Mouse (Mus musculus) neural tube, embryonic 12.5 days (tissue): Measurements from ENCODE around the gene Bbox1. TPM values are rescaled to one million over a fixed set of nuclear protein-coding genes. Genes with fewer than 3 reads are reported as not detected.

Experiments used
- ATAC-seq: fragments of 200-750 bp; cut with Nextera tagmentation; 2 replicates; pipeline ENCODE4 v1.8.0; 2017; ENCODE audit warnings: low read depth, mild to moderate bottlenecking, moderate TSS enrichment, moderate library complexity; ENCODE audit not compliant: low FRiP score
- H3K27ac ChIP-seq: fragments of 300-500 bp; sonication (generic); 2 replicates; pipeline ENCODE4 v1.5.1; 2016
- H3K27me3 ChIP-seq: fragments of 300-500 bp; sonication (generic); replicated peaks from 2 replicates; pipeline ENCODE4 v1.6.1; 2016; ENCODE audit warnings: mild to moderate bottlenecking
- H3K36me3 ChIP-seq: fragments of 300-500 bp; sonication (generic); 2 replicates; pipeline ENCODE4 v1.6.1; 2016; ENCODE audit warnings: mild to moderate bottlenecking
- H3K4me1 ChIP-seq: fragments of 300-500 bp; sonication (generic); 2 replicates; pipeline ENCODE4 v1.6.1; 2016
- H3K4me2 ChIP-seq: fragments of 300-500 bp; sonication (generic); replicated peaks from 2 replicates; pipeline ENCODE4 v1.6.1; 2016; ENCODE audit warnings: mild to moderate bottlenecking
- H3K4me3 ChIP-seq: fragments of 300-500 bp; sonication (generic); 2 replicates; pipeline ENCODE4 v1.5.1; 2016
- H3K9ac ChIP-seq: fragments of 300-500 bp; sonication (generic); 2 replicates; pipeline ENCODE4 v1.6.1; 2016; ENCODE audit warnings: mild to moderate bottlenecking
- H3K9me3 ChIP-seq: fragments of 300-500 bp; sonication (generic); 2 replicates; pipeline ENCODE4 v1.6.1; 2016; ENCODE audit warnings: mild to moderate bottlenecking
- whole genome bisulfite sequencing: fragments of 180-500 bp; shearing (Covaris S2); methylation state at CpG from one replicate; pipeline ENCODE4 v1.1.7; 2016; 5-methylcytosine and 5-hydroxymethylcytosine counted together
- polyA plus RNA-seq: library from polyadenylated mRNA; unstranded; fragments of >200 nt; fragmentation: Nextera tagmentation; extraction: Ambion mirVana; gene quantifications from 2 replicates; pipeline ENCODE4 v1.2.1, GENCODE M21; 2016

Gene Bbox1
- polyA plus RNA-seq, 1 experiment from 2014 or later: not detected

GRCm38 (mm10) chr2:110314074-110314473 lies 286 bp downstream of the Bbox1 start:
- no peaks in the 10 kb centered on the region for H3K27me3 ChIP-seq
- H3K27ac ChIP-seq: no peak overlapping the region
- ATAC-seq: no peak
- no peaks in the 10 kb centered on the region for H3K36me3 ChIP-seq
- H3K9me3 ChIP-seq: no peaks in the 10 kb centered on the region
- no peak overlapping the region for H3K4me3 ChIP-seq
- no peak overlapping the region for H3K4me2 ChIP-seq
- H3K4me1 ChIP-seq: no peaks in the 10 kb centered on the region
- no peak overlapping the region for H3K9ac ChIP-seq
- 88% methylated on average over 5 of the region's 5 CpGs for WGBS

- H3K27ac ChIP-seq: no peak overlapping the region
- no peak for ATAC-seq
- H3K4me3 ChIP-seq: no peak overlapping the region
- no peaks in the 10 kb centered on the region for H3K27me3 ChIP-seq
- H3K36me3 ChIP-seq: no peaks in the 10 kb centered on the region
- no peak overlapping the region for H3K4me2 ChIP-seq
- 76% methylated on average over 2 of the region's 2 CpGs for WGBS
- H3K9me3 ChIP-seq: no peaks in the 10 kb centered on the region
- H3K4me1 ChIP-seq: no peaks in the 10 kb centered on the region
- H3K9ac ChIP-seq: no peak overlapping the region
These were observed 995 bp downstream of the Bbox1 start for GRCm38 (mm10) chr2:110313305-110313824.

GRCm38 (mm10) chr2:110305358-110306283 lies 8.7 kb downstream of the Bbox1 start:
- Histone ChIP-seq H3K36me3 (no peaks in the 10 kb centered on the region), H3K4me3 (no peak overlapping the region), H3K4me2 (no peak overlapping the region), H3K9me3 (no peaks in the 10 kb centered on the region), H3K27me3 (no peaks in the 10 kb centered on the region), H3K27ac (no peak overlapping the region), H3K4me1 (no peaks in the 10 kb centered on the region), H3K9ac (no peak overlapping the region)
- WGBS: 86% methylated on average over 12 of the region's 12 CpGs
- no peak for ATAC-seq

GRCm38 (mm10) chr2:110302261-110302660 lies 12.1 kb downstream of the Bbox1 start:
- Histone ChIP-seq H3K4me2 (no peak overlapping the region), H3K36me3 (no peaks in the 10 kb centered on the region), H3K4me3 (no peak overlapping the region), H3K9ac (no peak overlapping the region), H3K27me3 (no peaks in the 10 kb centered on the region), H3K9me3 (no peaks in the 10 kb centered on the region), H3K27ac (no peak overlapping the region), H3K4me1 (no peaks in the 10 kb centered on the region)
- ATAC-seq: no peak
- WGBS: 70% methylated on average over 2 of the region's 2 CpGs

- H3K27me3 ChIP-seq: no peaks in the 10 kb centered on the region
- no peaks in the 10 kb centered on the region for H3K36me3 ChIP-seq
- no peak overlapping the region for H3K9ac ChIP-seq
- H3K27ac ChIP-seq: no peak overlapping the region
- no peaks in the 10 kb centered on the region for H3K4me1 ChIP-seq
- H3K9me3 ChIP-seq: no peaks in the 10 kb centered on the region
- 75% methylated on average over 3 of the region's 3 CpGs for WGBS
- ATAC-seq: no peak
- H3K4me2 ChIP-seq: no peak overlapping the region
- H3K4me3 ChIP-seq: no peak overlapping the region
These were observed 13.0 kb downstream of the Bbox1 start for GRCm38 (mm10) chr2:110301314-110301713.

- no peaks in the 10 kb centered on the region for H3K4me1 ChIP-seq
- no peaks in the 10 kb centered on the region for H3K27me3 ChIP-seq
- H3K36me3 ChIP-seq: no peaks in the 10 kb centered on the region
- no peaks in the 10 kb centered on the region for H3K9me3 ChIP-seq
- no peak overlapping the region for H3K9ac ChIP-seq
- no peak for ATAC-seq
- H3K4me2 ChIP-seq: no peak overlapping the region
- no peak overlapping the region for H3K27ac ChIP-seq
- no peak overlapping the region for H3K4me3 ChIP-seq
- 45% methylated on average over 3 of the region's 3 CpGs for WGBS
These were observed 19.4 kb downstream of the Bbox1 start for GRCm38 (mm10) chr2:110294927-110295326.

GRCm38 (mm10) chr2:110287959-110288358 lies 26.4 kb downstream of the Bbox1 start:
- 89% methylated on average over 1 of the region's 1 CpGs for WGBS
- Histone ChIP-seq H3K9me3 (no peaks in the 10 kb centered on the region), H3K4me2 (no peak overlapping the region), H3K27me3 (no peaks in the 10 kb centered on the region), H3K4me3 (no peak overlapping the region), H3K9ac (no peak overlapping the region), H3K4me1 (no peaks in the 10 kb centered on the region), H3K36me3 (no peaks in the 10 kb centered on the region), H3K27ac (no peak overlapping the region)
- ATAC-seq: no peak

GRCm38 (mm10) chr2:110285829-110286504 lies 28.4 kb downstream of the Bbox1 start:
- no peak overlapping the region for H3K9ac ChIP-seq
- no peak overlapping the region for H3K27ac ChIP-seq
- no peaks in the 10 kb centered on the region for H3K36me3 ChIP-seq
- no peak overlapping the region for H3K4me3 ChIP-seq
- no peaks in the 10 kb centered on the region for H3K9me3 ChIP-seq
- no peaks in the 10 kb centered on the region for H3K27me3 ChIP-seq
- ATAC-seq: no peak
- H3K4me2 ChIP-seq: no peak overlapping the region
- H3K4me1 ChIP-seq: no peaks in the 10 kb centered on the region
- WGBS: 93% methylated on average over 3 of the region's 3 CpGs

- WGBS: 85% methylated on average over 2 of the region's 2 CpGs
- ATAC-seq: no peak
- no peaks in the 10 kb centered on the region for H3K36me3 ChIP-seq
- no peak overlapping the region for H3K9ac ChIP-seq
- no peak overlapping the region for H3K27ac ChIP-seq
- H3K4me2 ChIP-seq: no peak overlapping the region
- H3K4me1 ChIP-seq: no peaks in the 10 kb centered on the region
- H3K9me3 ChIP-seq: no peaks in the 10 kb centered on the region
- no peak overlapping the region for H3K4me3 ChIP-seq
- H3K27me3 ChIP-seq: no peaks in the 10 kb centered on the region
These were observed 38.9 kb downstream of the Bbox1 start for GRCm38 (mm10) chr2:110275424-110275823.

GRCm38 (mm10) chr2:110274160-110274559 lies 40.2 kb downstream of the Bbox1 start:
- WGBS: 91% methylated on average over 2 of the region's 2 CpGs
- H3K4me1 ChIP-seq: no peaks in the 10 kb centered on the region
- no peak overlapping the region for H3K4me2 ChIP-seq
- H3K27ac ChIP-seq: no peak overlapping the region
- H3K27me3 ChIP-seq: no peaks in the 10 kb centered on the region
- ATAC-seq: no peak
- H3K9me3 ChIP-seq: no peaks in the 10 kb centered on the region
- no peak overlapping the region for H3K9ac ChIP-seq
- no peaks in the 10 kb centered on the region for H3K36me3 ChIP-seq
- no peak overlapping the region for H3K4me3 ChIP-seq

- H3K36me3 ChIP-seq: no peaks in the 10 kb centered on the region
- H3K4me3 ChIP-seq: no peak overlapping the region
- 89% methylated on average over 3 of the region's 3 CpGs for WGBS
- no peak for ATAC-seq
- H3K4me1 ChIP-seq: no peaks in the 10 kb centered on the region
- no peak overlapping the region for H3K27ac ChIP-seq
- H3K4me2 ChIP-seq: no peak overlapping the region
- no peak overlapping the region for H3K9ac ChIP-seq
- no peaks in the 10 kb centered on the region for H3K9me3 ChIP-seq
- no peaks in the 10 kb centered on the region for H3K27me3 ChIP-seq
These were observed 45.1 kb downstream of the Bbox1 start for GRCm38 (mm10) chr2:110269281-110269680.

GRCm38 (mm10) chr2:110232252-110232651 lies 82.1 kb downstream of the Bbox1 start:
- Histone ChIP-seq H3K36me3 (no peaks in the 10 kb centered on the region), H3K4me1 (no peaks in the 10 kb centered on the region; the same call in 1 of the 2 replicates), H3K9me3 (no peaks in the 10 kb centered on the region), H3K4me2 (no peak overlapping the region), H3K27ac (no peak overlapping the region), H3K9ac (no peak overlapping the region), H3K27me3 (no peaks in the 10 kb centered on the region), H3K4me3 (no peak overlapping the region)
- no peak for ATAC-seq
- WGBS: 75% methylated on average over 9 of the region's 9 CpGs
